Mouse (Mus musculus) lung, embryonic 14.5 days (tissue): Measurements from ENCODE around the gene Il31. TPM values are rescaled to one million over a fixed set of nuclear protein-coding genes. Genes with fewer than 3 reads are reported as not detected.

Experiments used
- ATAC-seq: fragments of 200-750 bp; cut with Nextera tagmentation; 2 replicates; pipeline ENCODE4 v1.8.0; 2017; ENCODE audit warnings: mild to moderate bottlenecking, moderate TSS enrichment, moderate library complexity; ENCODE audit not compliant: insufficient read depth
- DNase-seq: peaks from one replicate; pipeline ENCODE4 v3.0.0-alpha.2; 2015
- H3K27ac ChIP-seq: fragments of 300-500 bp; sonication (generic); 2 replicates; pipeline ENCODE4 v1.5.1; 2014; ENCODE audit warnings: low read depth, mild to moderate bottlenecking, moderate library complexity
- H3K27me3 ChIP-seq: fragments of 300-500 bp; sonication (generic); 2 replicates; pipeline ENCODE4 v1.6.1; 2014; ENCODE audit warnings: low read length, control low read depth; ENCODE audit not compliant: insufficient read depth
- H3K36me3 ChIP-seq: fragments of 300-500 bp; sonication (generic); 2 replicates; pipeline ENCODE4 v1.6.1; 2014; ENCODE audit warnings: control low read depth; ENCODE audit not compliant: insufficient read depth
- H3K4me1 ChIP-seq: fragments of 300-500 bp; sonication (generic); 2 replicates; pipeline ENCODE4 v1.6.1; 2014; ENCODE audit warnings: antibody characterized with exemption, control low read depth; ENCODE audit not compliant: insufficient read depth
- H3K4me2 ChIP-seq: fragments of 300-500 bp; sonication (generic); 2 replicates; pipeline ENCODE4 v1.6.1; 2014; ENCODE audit warnings: mild to moderate bottlenecking
- H3K4me3 ChIP-seq: fragments of 300-500 bp; sonication (generic); 2 replicates; pipeline ENCODE4 v1.5.1; 2014; ENCODE audit warnings: low read depth, low read length
- H3K9ac ChIP-seq: fragments of 300-500 bp; sonication (generic); 2 replicates; pipeline ENCODE4 v1.6.1; 2014
- H3K9me3 ChIP-seq: fragments of 300-500 bp; sonication (generic); 2 replicates; pipeline ENCODE4 v1.6.1; 2016; ENCODE audit warnings: low read depth, low read length, control low read depth
- CTCF ChIP-seq: IDR thresholded peaks from 2 replicates; pipeline ENCODE4 v1.5.1; 2016; ENCODE audit warnings: antibody characterized with exemption, low read depth
- WGBS: fragments of 180-500 bp; shearing (Covaris S2); extraction: QIAGEN DNeasy Blood & Tissue Kit; methylation state at CpG from one replicate; pipeline ENCODE4 v1.1.7; 2014; 5-methylcytosine and 5-hydroxymethylcytosine counted together
- polyA plus RNA-seq: library from polyadenylated mRNA; unstranded; fragments of >200 nt; fragmentation: Nextera tagmentation; extraction: Ambion mirVana; gene quantifications from 2 replicates; pipeline ENCODE4 v1.2.1, GENCODE M21; 2014

Il31 gene
- polyA plus RNA-seq, 1 experiment from 2014 or later: not detected

GRCm38 (mm10) chr5:123440664-123441063 lies 48.6 kb downstream of the Il31 start:
- TF ChIP-seq CTCF: peak; percentile 31
- ATAC-seq: no peak
- DNase-seq: no peak
- Histone ChIP-seq H3K36me3 (peaks cover 37% of the 10 kb centered on the region), H3K9ac (no peak overlapping the region), H3K27me3 (no peaks in the 10 kb centered on the region), H3K4me2 (no peak overlapping the region), H3K4me1 (no peaks in the 10 kb centered on the region), H3K9me3 (no peaks in the 10 kb centered on the region), H3K4me3 (no peak overlapping the region), H3K27ac (no peak overlapping the region)
- WGBS: 53% methylated on average over 4 of the region's 4 CpGs

GRCm38 (mm10) chr5:123439941-123440340 lies 49.3 kb downstream of the Il31 start:
- 78% methylated on average over 4 of the region's 4 CpGs for WGBS
- Histone ChIP-seq H3K4me1 (no peaks in the 10 kb centered on the region), H3K4me3 (no peak overlapping the region), H3K9me3 (no peaks in the 10 kb centered on the region), H3K27me3 (no peaks in the 10 kb centered on the region), H3K9ac (no peak overlapping the region), H3K36me3 (peaks cover 32% of the 10 kb centered on the region), H3K27ac (no peak overlapping the region), H3K4me2 (no peak overlapping the region)
- ATAC-seq (no peak), DNase-seq (peak; percentile 31)
- TF ChIP-seq CTCF: peak; percentile 37

- Histone ChIP-seq H3K4me2 (no peak overlapping the region), H3K9ac (no peak overlapping the region), H3K4me3 (no peak overlapping the region), H3K9me3 (no peaks in the 10 kb centered on the region), H3K36me3 (peaks cover 26% of the 10 kb centered on the region), H3K4me1 (no peaks in the 10 kb centered on the region), H3K27me3 (no peaks in the 10 kb centered on the region), H3K27ac (no peak overlapping the region)
- no peak for TF ChIP-seq CTCF
- WGBS: 85% methylated on average over 1 of the region's 1 CpGs
- ATAC-seq (no peak), DNase-seq (no peak)
Measured at GRCm38 (mm10) chr5:123439312-123439711, 50.0 kb downstream of the Il31 start.

GRCm38 (mm10) chr5:123438381-123438780 lies 50.9 kb downstream of the Il31 start:
- H3K4me3 ChIP-seq: no peak overlapping the region
- WGBS: 78% methylated on average over 3 of the region's 3 CpGs
- H3K4me1 ChIP-seq: peaks cover under 1% of the 10 kb centered on the region
- H3K27me3 ChIP-seq: no peaks in the 10 kb centered on the region
- H3K36me3 ChIP-seq: peaks cover 24% of the 10 kb centered on the region
- no peak overlapping the region for H3K9ac ChIP-seq
- no peaks in the 10 kb centered on the region for H3K9me3 ChIP-seq
- ATAC-seq (no peak), DNase-seq (no peak)
- no peak overlapping the region for H3K4me2 ChIP-seq
- no peak for TF ChIP-seq CTCF
- no peak overlapping the region for H3K27ac ChIP-seq

- Histone ChIP-seq H3K4me3 (no peak overlapping the region), H3K27me3 (no peaks in the 10 kb centered on the region), H3K9ac (no peak overlapping the region), H3K27ac (no peak overlapping the region), H3K4me1 (peaks cover 14% of the 10 kb centered on the region), H3K36me3 (peaks cover 10% of the 10 kb centered on the region), H3K9me3 (no peaks in the 10 kb centered on the region), H3K4me2 (no peak overlapping the region)
- ATAC-seq (0 out of 2 replicates have a peak, but pooled peaks have one; percentile 36), DNase-seq (peak; percentile 83)
- WGBS: 34% methylated on average over 4 of the region's 4 CpGs
- peak; percentile 71 for TF ChIP-seq CTCF
Measured at GRCm38 (mm10) chr5:123436780-123437175, 52.5 kb downstream of the Il31 start.

- H3K9me3 ChIP-seq: no peaks in the 10 kb centered on the region
- peaks cover 20% of the 10 kb centered on the region for H3K4me1 ChIP-seq
- H3K9ac ChIP-seq: no peak overlapping the region
- DNase-seq: peak; percentile 63
- 45% methylated on average over 8 of the region's 8 CpGs for WGBS
- no peaks in the 10 kb centered on the region for H3K27me3 ChIP-seq
- peaks cover 7% of the 10 kb centered on the region for H3K36me3 ChIP-seq
- TF ChIP-seq CTCF: peak; percentile 28
- no peak overlapping the region for H3K27ac ChIP-seq
- 0 out of 2 replicates have a peak, but pooled peaks have one; percentile 2 for ATAC-seq
- no peak overlapping the region for H3K4me3 ChIP-seq
- no peak overlapping the region for H3K4me2 ChIP-seq
Measured at GRCm38 (mm10) chr5:123436071-123436779, 53.1 kb downstream of the Il31 start.

GRCm38 (mm10) chr5:123432305-123432874 lies 56.9 kb downstream of the Il31 start:
- H3K4me3 ChIP-seq: no peak overlapping the region
- H3K4me2 ChIP-seq: peak overlapping the region; percentile 12; the same call in 1 of the 2 replicates
- no peaks in the 10 kb centered on the region for H3K9me3 ChIP-seq
- DNase-seq (no peak), ATAC-seq (peak; percentile 76)
- H3K9ac ChIP-seq: no peak overlapping the region
- H3K27me3 ChIP-seq: no peaks in the 10 kb centered on the region
- H3K36me3 ChIP-seq: no peaks in the 10 kb centered on the region
- H3K27ac ChIP-seq: peak overlapping the region; percentile 88
- peaks cover 20% of the 10 kb centered on the region for H3K4me1 ChIP-seq
- 29% methylated on average over 3 of the region's 3 CpGs for WGBS
- no peak for TF ChIP-seq CTCF
